Mouse (Mus musculus): ENCODE data around the gene Mtch2. TPM values are rescaled to one million over a fixed set of nuclear protein-coding genes. Genes with fewer than 3 reads are reported as not detected.

Gene Mtch2
- total RNA-seq, 1 experiment = 162 TPM

DNA sequence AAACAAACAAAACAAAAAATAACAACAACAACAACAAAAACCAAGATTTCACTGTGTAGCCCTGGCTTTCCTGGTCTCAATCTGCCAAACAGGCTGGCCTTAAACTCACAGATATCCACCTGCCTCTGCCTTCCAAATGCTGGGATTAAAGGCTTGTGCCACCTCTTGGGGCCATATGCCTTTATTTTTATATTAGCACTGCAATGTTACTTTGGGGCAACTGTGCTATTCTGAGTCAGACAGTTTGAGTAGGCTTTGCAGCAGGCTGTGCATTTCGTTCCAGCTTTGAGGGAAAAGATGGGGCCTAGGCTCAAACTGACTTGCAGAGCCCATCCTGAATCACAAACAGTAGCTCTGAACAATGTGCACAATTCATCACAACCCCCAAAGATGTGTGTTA lies 3.3 kb upstream of the Mtch2 start:
- no peak for DNase-seq (ENCODE audit: low read depth, low spot score)
- Histone ChIP-seq H3K27ac (ENCODE audit: insufficient read depth, low read depth, low read length, poor library complexity, severe bottlenecking) (no peak overlapping the region), H3K9me3 (ENCODE audit: control insufficient read depth, insufficient read depth, low read depth, low read length) (no peaks in the 10 kb centered on the region), H3K9ac (ENCODE audit: insufficient read depth, low read depth, low read length, poor library complexity, severe bottlenecking) (no peak overlapping the region), H3K4me3 (ENCODE audit: insufficient read depth in 1 of 2, low read depth in 1 of 2, low read length in 2 of 2, poor library complexity in 1 of 2, severe bottlenecking in 1 of 2) (no peak overlapping the region), H3K36me3 (ENCODE audit: control insufficient read depth, insufficient read depth, low read length, poor library complexity, severe bottlenecking) (no peaks in the 10 kb centered on the region), H3K4me1 (ENCODE audit: control insufficient read depth in 2 of 2, insufficient read depth in 2 of 2, low read length in 2 of 2, poor library complexity in 1 of 2) (0 out of 4 replicates have a peak, but pooled peaks cover 0 to 1% of the 10 kb centered on the region in 2 experiments)
- in situ Hi-C loops (cut with MboI; ENCODE audit: low sequenced_read_pairs in 2 of 2, unreplicated experiment in 2 of 2) = no loop called here
- TF ChIP-seq HCFC1 (IDR thresholded peaks at IDR 0.05; ENCODE audit: borderline replicate concordance, insufficient read depth, low read length) (no peak), ZC3H11A (IDR thresholded peaks at IDR 0.05; ENCODE audit: borderline replicate concordance, low read depth, low read length) (no peak), CHD2 (IDR thresholded peaks at IDR 0.05; ENCODE audit: low read depth, low read length) (no peak), MAFK (IDR thresholded peaks at IDR 0.05; ENCODE audit: insufficient read depth, low read depth, low read length) (no peak), ZNF384 (IDR thresholded peaks at IDR 0.05; ENCODE audit: low read depth, low read length) (no peak)

DNA sequence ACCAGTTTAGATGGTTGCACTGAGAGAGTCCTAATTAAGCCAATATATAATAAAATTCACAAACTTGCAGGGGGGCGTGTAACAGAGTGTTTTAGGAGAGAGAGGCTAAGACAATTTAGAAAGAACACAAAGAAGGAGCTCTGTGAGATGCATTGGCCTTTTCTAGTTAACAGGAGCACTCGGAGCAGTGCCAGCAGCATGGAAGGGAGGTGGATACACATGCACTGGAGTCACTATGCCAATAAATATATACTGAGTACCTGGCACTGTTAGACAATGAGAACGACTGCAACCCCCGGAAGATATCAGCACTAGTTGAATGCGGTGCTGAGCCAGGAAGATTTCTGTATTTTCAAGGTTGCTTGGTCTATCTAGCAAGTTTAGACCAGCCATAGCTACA lies 2.7 kb upstream of the Mtch2 start:
- no peak for DNase-seq (ENCODE audit: low read depth, low spot score)
- no peak overlapping the region for H3K9ac ChIP-seq (ENCODE audit: insufficient read depth, low read depth, low read length, poor library complexity, severe bottlenecking)
- H3K4me1 ChIP-seq (ENCODE audit: control insufficient read depth in 2 of 2, insufficient read depth in 2 of 2, low read length in 2 of 2, poor library complexity in 1 of 2) = 0 out of 4 replicates have a peak, but pooled peaks cover 0 to 2% of the 10 kb centered on the region in 2 experiments
- H3K9me3 ChIP-seq (ENCODE audit: control insufficient read depth, insufficient read depth, low read depth, low read length) = no peaks in the 10 kb centered on the region
- no peak for TF ChIP-seq MAFK (IDR thresholded peaks at IDR 0.05; ENCODE audit: insufficient read depth, low read depth, low read length)
- TF ChIP-seq ZNF384 (IDR thresholded peaks at IDR 0.05; ENCODE audit: low read depth, low read length) = no peak
- TF ChIP-seq CHD2 (IDR thresholded peaks at IDR 0.05; ENCODE audit: low read depth, low read length) = no peak
- TF ChIP-seq HCFC1 (IDR thresholded peaks at IDR 0.05; ENCODE audit: borderline replicate concordance, insufficient read depth, low read length) = no peak
- TF ChIP-seq ZC3H11A (IDR thresholded peaks at IDR 0.05; ENCODE audit: borderline replicate concordance, low read depth, low read length) = no peak
- H3K27ac ChIP-seq (ENCODE audit: insufficient read depth, low read depth, low read length, poor library complexity, severe bottlenecking) = no peak overlapping the region
- no peak overlapping the region for H3K4me3 ChIP-seq (ENCODE audit: insufficient read depth in 1 of 2, low read depth in 1 of 2, low read length in 2 of 2, poor library complexity in 1 of 2, severe bottlenecking in 1 of 2)
- no peaks in the 10 kb centered on the region for H3K36me3 ChIP-seq (ENCODE audit: control insufficient read depth, insufficient read depth, low read length, poor library complexity, severe bottlenecking)
- in situ Hi-C loops (cut with MboI; ENCODE audit: low sequenced_read_pairs in 2 of 2, unreplicated experiment in 2 of 2) = no loop called here

DNA sequence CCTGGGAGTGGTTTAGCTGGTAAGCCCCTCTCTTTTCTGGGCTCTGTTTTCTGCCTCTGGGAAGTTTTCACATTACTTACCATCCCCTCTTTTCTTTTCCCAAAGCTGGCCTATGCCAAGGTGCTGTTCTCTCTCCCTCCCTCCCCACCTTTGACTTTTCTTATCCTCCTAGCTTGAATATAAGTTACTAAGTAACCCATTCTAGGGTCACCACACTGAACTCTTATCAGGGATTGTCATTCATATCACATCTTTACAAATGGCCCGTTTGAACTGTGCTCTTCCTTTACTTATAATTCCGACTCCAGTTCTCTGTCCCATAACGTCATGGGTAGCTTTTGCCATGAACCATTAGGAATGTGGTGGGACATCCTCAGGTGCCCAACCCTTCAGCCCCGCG lies 1.7 kb upstream of the Mtch2 start:
- no peaks in the 10 kb centered on the region for H3K9me3 ChIP-seq (ENCODE audit: control insufficient read depth, insufficient read depth, low read depth, low read length)
- H3K27ac ChIP-seq (ENCODE audit: insufficient read depth, low read depth, low read length, poor library complexity, severe bottlenecking) = no peak overlapping the region
- peaks cover 2% of the 10 kb centered on the region; the same call in 1 of the 2 replicates for H3K36me3 ChIP-seq (ENCODE audit: control insufficient read depth, insufficient read depth, low read length, poor library complexity, severe bottlenecking)
- H3K4me3 ChIP-seq (ENCODE audit: insufficient read depth in 1 of 2, low read depth in 1 of 2, low read length in 2 of 2, poor library complexity in 1 of 2, severe bottlenecking in 1 of 2) = no peak overlapping the region
- TF ChIP-seq HCFC1 (IDR thresholded peaks at IDR 0.05; ENCODE audit: borderline replicate concordance, insufficient read depth, low read length) = no peak
- no peak for TF ChIP-seq ZC3H11A (IDR thresholded peaks at IDR 0.05; ENCODE audit: borderline replicate concordance, low read depth, low read length)
- TF ChIP-seq CHD2 (IDR thresholded peaks at IDR 0.05; ENCODE audit: low read depth, low read length) = no peak
- TF ChIP-seq ZNF384 (IDR thresholded peaks at IDR 0.05; ENCODE audit: low read depth, low read length) = no peak
- TF ChIP-seq MAFK (IDR thresholded peaks at IDR 0.05; ENCODE audit: insufficient read depth, low read depth, low read length) = no peak
- no peak for DNase-seq (ENCODE audit: low read depth, low spot score)
- in situ Hi-C loops (cut with MboI; ENCODE audit: low sequenced_read_pairs in 2 of 2, unreplicated experiment in 2 of 2) = no loop called here
- H3K4me1 ChIP-seq (ENCODE audit: control insufficient read depth in 2 of 2, insufficient read depth in 2 of 2, low read length in 2 of 2, poor library complexity in 1 of 2) = 0 out of 4 replicates have a peak, but pooled peaks cover 0 to 2% of the 10 kb centered on the region in 2 experiments
- no peak overlapping the region for H3K9ac ChIP-seq (ENCODE audit: insufficient read depth, low read depth, low read length, poor library complexity, severe bottlenecking)

DNA sequence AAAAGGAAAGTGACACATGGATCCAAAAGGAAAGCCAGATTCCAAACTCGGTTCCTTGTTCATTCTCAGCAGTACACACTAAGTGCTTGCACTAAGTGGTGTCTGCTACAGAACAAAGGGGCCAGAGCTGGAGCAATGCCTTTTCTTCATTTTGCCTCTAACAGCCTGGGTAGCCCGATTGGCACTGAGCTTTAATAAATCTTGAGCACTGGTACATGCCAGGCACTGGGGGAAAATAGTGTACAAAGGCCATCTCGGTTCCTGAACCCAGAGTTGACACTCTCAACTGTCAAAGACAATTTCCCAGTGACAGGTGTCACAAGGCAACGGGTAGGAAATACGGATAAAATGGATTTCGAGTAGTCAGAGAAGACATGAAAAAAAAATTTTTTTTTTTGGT lies 784 bp upstream of the Mtch2 start:
- H3K27ac ChIP-seq (ENCODE audit: insufficient read depth, low read depth, low read length, poor library complexity, severe bottlenecking) = peak overlapping the region; percentile 63; the same call in 1 of the 2 replicates
- H3K36me3 ChIP-seq (ENCODE audit: control insufficient read depth, insufficient read depth, low read length, poor library complexity, severe bottlenecking) = peaks cover 10% of the 10 kb centered on the region
- H3K4me1 ChIP-seq (ENCODE audit: control insufficient read depth in 2 of 2, insufficient read depth in 2 of 2, low read length in 2 of 2, poor library complexity in 1 of 2) = peaks cover 2% of the 10 kb centered on the region in 2 experiments; a peak in 1 of 4 replicates
- no peaks in the 10 kb centered on the region for H3K9me3 ChIP-seq (ENCODE audit: control insufficient read depth, insufficient read depth, low read depth, low read length)
- TF ChIP-seq ZNF384 (IDR thresholded peaks at IDR 0.05; ENCODE audit: low read depth, low read length) (no peak), CHD2 (IDR thresholded peaks at IDR 0.05; ENCODE audit: low read depth, low read length) (no peak), ZC3H11A (IDR thresholded peaks at IDR 0.05; ENCODE audit: borderline replicate concordance, low read depth, low read length) (no peak)
- peak overlapping the region; percentile 76; the same call in 1 of the 2 replicates for H3K9ac ChIP-seq (ENCODE audit: insufficient read depth, low read depth, low read length, poor library complexity, severe bottlenecking)
- H3K4me3 ChIP-seq (ENCODE audit: insufficient read depth in 1 of 2, low read depth in 1 of 2, low read length in 2 of 2, poor library complexity in 1 of 2, severe bottlenecking in 1 of 2) = peak overlapping the region; percentile 57 to 88
- in situ Hi-C loops (cut with MboI; ENCODE audit: low sequenced_read_pairs in 2 of 2, unreplicated experiment in 2 of 2) = no loop called here
- no peak for DNase-seq (ENCODE audit: low read depth, low spot score)

DNA sequence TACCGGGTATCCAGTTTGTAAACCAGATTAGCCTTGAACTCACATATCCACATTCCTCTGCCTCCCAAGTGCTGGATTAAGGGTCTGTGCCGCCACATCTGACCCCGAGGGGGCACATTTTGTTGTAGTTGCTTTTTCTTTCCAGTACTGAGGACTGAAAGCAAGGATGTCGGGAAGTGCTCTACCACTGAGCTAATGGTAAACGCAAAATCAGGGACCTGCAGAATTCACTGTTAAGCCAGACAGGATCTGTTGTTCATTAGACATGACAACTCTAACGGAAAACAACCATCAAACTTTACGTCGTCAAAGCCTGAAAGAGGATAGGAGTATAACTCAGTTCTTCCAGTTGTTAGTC lies 379 bp upstream of the Mtch2 start:
- in situ Hi-C loops (cut with MboI; ENCODE audit: low sequenced_read_pairs in 2 of 2, unreplicated experiment in 2 of 2) = no loop called here
- H3K9ac ChIP-seq (ENCODE audit: insufficient read depth, low read depth, low read length, poor library complexity, severe bottlenecking) = peak overlapping the region; percentile 76
- H3K4me1 ChIP-seq (ENCODE audit: control insufficient read depth in 2 of 2, insufficient read depth in 2 of 2, low read length in 2 of 2, poor library complexity in 1 of 2) = peaks cover 2% of the 10 kb centered on the region in 2 experiments; a peak in 1 of 4 replicates
- no peaks in the 10 kb centered on the region for H3K9me3 ChIP-seq (ENCODE audit: control insufficient read depth, insufficient read depth, low read depth, low read length)
- peak overlapping the region; percentile 57 to 88 for H3K4me3 ChIP-seq (ENCODE audit: insufficient read depth in 1 of 2, low read depth in 1 of 2, low read length in 2 of 2, poor library complexity in 1 of 2, severe bottlenecking in 1 of 2)
- H3K27ac ChIP-seq (ENCODE audit: insufficient read depth, low read depth, low read length, poor library complexity, severe bottlenecking) = peak overlapping the region; percentile 63; the same call in 1 of the 2 replicates
- DNase-seq (ENCODE audit: low read depth, low spot score) = no peak
- peaks cover 12% of the 10 kb centered on the region for H3K36me3 ChIP-seq (ENCODE audit: control insufficient read depth, insufficient read depth, low read length, poor library complexity, severe bottlenecking)
- TF ChIP-seq ZC3H11A (IDR thresholded peaks at IDR 0.05; ENCODE audit: borderline replicate concordance, low read depth, low read length) (no peak), CHD2 (IDR thresholded peaks at IDR 0.05; ENCODE audit: low read depth, low read length) (no peak), ZNF384 (IDR thresholded peaks at IDR 0.05; ENCODE audit: low read depth, low read length) (no peak), MAFK (IDR thresholded peaks at IDR 0.05; ENCODE audit: insufficient read depth, low read depth, low read length) (no peak), HCFC1 (IDR thresholded peaks at IDR 0.05; ENCODE audit: borderline replicate concordance, insufficient read depth, low read length) (no peak; the same call in 1 of the 2 replicates)
